Mouse (Mus musculus) E14TG2a.4 (cell line): Measurements from ENCODE around the gene Acot8.

Experiments
- CTCF ChIP-seq: conservative IDR thresholded peaks from 2 replicates; pipeline ENCODE4 v1.5.1; 2014; ENCODE audit warnings: low read length
- NANOG ChIP-seq: IDR thresholded peaks from 2 replicates; pipeline ENCODE4 v1.6.1; 2014; ENCODE audit warnings: borderline replicate concordance, low read length, mixed read lengths

DNA sequence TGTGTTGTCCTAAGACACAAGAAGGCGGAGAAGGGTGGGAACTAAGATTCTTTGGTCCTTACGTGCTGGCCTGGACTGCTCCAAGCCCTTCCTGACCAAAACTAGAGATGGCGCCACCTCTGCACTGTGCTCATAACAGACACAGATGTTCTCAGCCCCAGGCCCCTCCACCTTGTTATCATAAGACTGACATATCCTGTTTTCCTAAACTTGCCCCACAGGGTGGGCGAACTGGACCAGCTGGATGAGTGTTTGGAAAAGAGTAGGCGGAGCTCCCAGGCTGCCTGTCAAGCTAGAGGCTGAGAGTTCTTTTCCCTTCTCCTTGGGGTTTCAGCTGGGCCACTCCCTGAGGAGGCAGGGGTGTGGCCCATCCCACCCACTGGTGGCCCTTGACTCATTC, 13.0 kb upstream of the Acot8 start:
- TF ChIP-seq CTCF (no peak), NANOG (no peak)
